Mouse (Mus musculus) myocyte (in vitro differentiated cells): Measurements from ENCODE around the gene Agr3.

Experiments
- CEBPB ChIP-seq: IDR thresholded peaks from 2 replicates; pipeline ENCODE4 v1.6.1; 2011; ENCODE audit warnings: mild to moderate bottlenecking, moderate library complexity; ENCODE audit not compliant: poor library complexity, insufficient read depth, severe bottlenecking
- E2F4 ChIP-seq: IDR thresholded peaks from one replicate; pipeline ENCODE4 v1.6.1; 2011; ENCODE audit warnings: mild to moderate bottlenecking, control low read depth, moderate library complexity; ENCODE audit not compliant: insufficient read depth
- MAX ChIP-seq: IDR thresholded peaks from one replicate; pipeline ENCODE4 v1.6.1; 2011; ENCODE audit warnings: low read depth, mild to moderate bottlenecking, control low read depth
- MYOD1 ChIP-seq, 3 experiments: IDR thresholded peaks; one replicate each; pipeline ENCODE4 v1.6.1; 2011; ENCODE audit warnings: control low read depth in 2 of 3, low read depth in 2 of 3, mild to moderate bottlenecking in 2 of 3, moderate library complexity in 1 of 3; ENCODE audit not compliant: insufficient read length in 2 of 3, control insufficient read depth in 1 of 3
- MYOG ChIP-seq, 3 experiments: IDR thresholded peaks; one replicate each; pipeline ENCODE4 v1.6.1; 2011; ENCODE audit warnings: control low read depth in 2 of 3, low read depth in 2 of 3, mild to moderate bottlenecking in 2 of 3; ENCODE audit not compliant: insufficient read length in 2 of 3, control insufficient read depth in 1 of 3, insufficient read depth in 1 of 3
- POLR2A ChIP-seq: IDR thresholded peaks from one replicate; pipeline ENCODE4 v1.6.1; 2011; ENCODE audit warnings: low read depth, mild to moderate bottlenecking, control low read depth, moderate library complexity; ENCODE audit not compliant: insufficient read length
- POLR2AphosphoS2 ChIP-seq: IDR thresholded peaks from one replicate; pipeline ENCODE4 v1.6.1; 2011; ENCODE audit warnings: low read depth, control low read depth; ENCODE audit not compliant: insufficient read length
- REST ChIP-seq: IDR thresholded peaks from one replicate; pipeline ENCODE4 v1.6.1; 2011; ENCODE audit warnings: mild to moderate bottlenecking, control low read depth, moderate library complexity; ENCODE audit not compliant: insufficient read depth, insufficient read length
- SRF ChIP-seq: IDR thresholded peaks from one replicate; pipeline ENCODE4 v1.6.1; 2011; ENCODE audit warnings: low read depth; ENCODE audit not compliant: control insufficient read depth, insufficient read length
- TCF12 ChIP-seq: IDR thresholded peaks from one replicate; pipeline ENCODE4 v1.6.1; 2011; ENCODE audit warnings: mild to moderate bottlenecking, control low read depth; ENCODE audit not compliant: poor library complexity, insufficient read depth, severe bottlenecking
- TCF3 ChIP-seq: IDR thresholded peaks from one replicate; pipeline ENCODE4 v1.6.1; 2011; ENCODE audit warnings: low read depth, control low read depth; ENCODE audit not compliant: insufficient read length
- USF1 ChIP-seq: IDR thresholded peaks from one replicate; pipeline ENCODE4 v1.6.1; 2011; ENCODE audit warnings: low read depth, mild to moderate bottlenecking, control low read depth, moderate library complexity

DNA sequence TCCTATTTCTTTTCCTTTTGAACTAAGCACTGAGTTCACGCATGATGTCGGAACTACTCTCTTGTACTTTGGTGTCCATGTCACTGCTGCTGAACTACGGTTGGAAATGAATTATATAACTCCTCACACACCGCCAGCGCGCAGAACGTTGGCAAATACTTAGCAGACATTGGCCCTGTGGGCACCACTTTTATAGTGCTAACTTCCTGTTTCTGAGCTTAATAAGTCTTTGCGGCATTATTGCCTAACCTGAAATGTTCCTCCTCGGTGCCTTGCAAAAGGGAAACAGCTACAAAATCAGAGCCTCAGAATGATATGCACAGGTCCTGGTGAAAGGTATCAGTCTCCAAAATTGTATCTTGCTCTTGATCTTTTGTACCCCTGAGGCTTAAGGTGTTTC is 58.1 kb downstream of the Agr3 start:
- no peak for TF ChIP-seq MYOD1 (IDR thresholded peaks at IDR 0.05; ENCODE audit: control insufficient read depth in 1 of 3, insufficient read length in 2 of 3, low read depth in 2 of 3)
- no peak for TF ChIP-seq POLR2A
- no peak for TF ChIP-seq MAX
- no peak for TF ChIP-seq CEBPB
- no peak for TF ChIP-seq USF1
- no peak for TF ChIP-seq POLR2AphosphoS2
- TF ChIP-seq REST = no peak
- TF ChIP-seq E2F4 = no peak
- no peak for TF ChIP-seq MYOG (IDR thresholded peaks at IDR 0.05; ENCODE audit: control insufficient read depth in 1 of 3, insufficient read depth in 1 of 3, insufficient read length in 2 of 3, low read depth in 2 of 3)
- TF ChIP-seq TCF3 = no peak
- TF ChIP-seq TCF12 = no peak
- no peak for TF ChIP-seq SRF
